Mouse (Mus musculus) neural tube, embryonic 11.5 days (tissue): ENCODE data around the gene Olfr512. TPM values are rescaled to one million over a fixed set of nuclear protein-coding genes. Genes with fewer than 3 reads are reported as not detected.

Experiments used
- ATAC-seq: fragments of 200-750 bp; cut with Nextera tagmentation; 2 replicates; pipeline ENCODE4 v1.8.0; 2017; ENCODE audit warnings: moderate number of reproducible peaks, mild to moderate bottlenecking, moderate TSS enrichment, moderate library complexity; ENCODE audit not compliant: insufficient read depth, low FRiP score, low TSS enrichment
- DNase-seq: peaks from one replicate; pipeline ENCODE4 v3.0.0-alpha.2; 2015; ENCODE audit warnings: low spot score
- H3K27ac ChIP-seq: fragments of 300-500 bp; sonication (generic); 2 replicates; pipeline ENCODE4 v1.5.1; 2014; ENCODE audit warnings: low read depth, mild to moderate bottlenecking, low read length
- H3K27me3 ChIP-seq: fragments of 300-500 bp; sonication (generic); 2 replicates; pipeline ENCODE4 v1.6.1; 2014; ENCODE audit warnings: mild to moderate bottlenecking, low read length, mixed read lengths; ENCODE audit not compliant: control insufficient read depth, insufficient read depth
- H3K36me3 ChIP-seq: fragments of 300-500 bp; sonication (generic); 2 replicates; pipeline ENCODE4 v1.6.1; 2014; ENCODE audit warnings: mild to moderate bottlenecking, low read length, moderate library complexity, mixed read lengths; ENCODE audit not compliant: control insufficient read depth, insufficient read depth
- H3K4me1 ChIP-seq: fragments of 300-500 bp; sonication (generic); 2 replicates; pipeline ENCODE4 v1.6.1; 2014; ENCODE audit warnings: low read length, mixed read lengths; ENCODE audit not compliant: control insufficient read depth, insufficient read depth
- H3K4me2 ChIP-seq: fragments of 300-500 bp; sonication (generic); 2 replicates; pipeline ENCODE4 v1.6.1; 2014; ENCODE audit warnings: low read depth, mild to moderate bottlenecking, moderate library complexity
- H3K4me3 ChIP-seq: fragments of 300-500 bp; sonication (generic); 2 replicates; pipeline ENCODE4 v1.5.1; 2014; ENCODE audit warnings: low read depth, low read length
- H3K9ac ChIP-seq: fragments of 300-500 bp; sonication (generic); 2 replicates; pipeline ENCODE4 v1.6.1; 2014; ENCODE audit warnings: mild to moderate bottlenecking, low read length
- H3K9me3 ChIP-seq: fragments of 300-500 bp; sonication (generic); 2 replicates; pipeline ENCODE4 v1.6.1; 2016; ENCODE audit warnings: low read length; ENCODE audit not compliant: control insufficient read depth
- WGBS: fragments of 180-500 bp; shearing (Covaris S2); extraction: QIAGEN DNeasy Blood & Tissue Kit; methylation state at CpG from one replicate; pipeline ENCODE4 v1.1.7; 2014; 5-methylcytosine and 5-hydroxymethylcytosine counted together
- polyA plus RNA-seq: library from polyadenylated mRNA; unstranded; fragments of >200 nt; fragmentation: Nextera tagmentation; extraction: Ambion mirVana; gene quantifications from 2 replicates; pipeline ENCODE4 v1.2.1, GENCODE M21; 2014

Gene Olfr512
- not detected in 2 replicates for polyA plus RNA-seq

GRCm38 (mm10) chr7:108713020-108713419 is at the start of gene Olfr512:
Olfr512 (plus strand) TSS chr7:108713320.
- H3K27ac ChIP-seq, result no peak within 1 kb of the TSS
- no peaks in the 10 kb centered on the region for H3K9me3 ChIP-seq
- no peak for ATAC-seq
- no peak within 1 kb of the TSS for H3K4me3 ChIP-seq
- H3K27me3 ChIP-seq, result no peaks in the 10 kb centered on the region
- DNase-seq, result no peak
- no peak within 1 kb of the TSS for H3K4me2 ChIP-seq
- no peaks in the 10 kb centered on the region for H3K4me1 ChIP-seq
- no peaks in the 10 kb centered on the region for H3K36me3 ChIP-seq
- H3K9ac ChIP-seq, result no peak within 1 kb of the TSS

GRCm38 (mm10) chr7:108666118-108666517 is 47.0 kb upstream of the Olfr512 start, which contains the start of gene Olfr510:
Olfr510 (plus strand) TSS chr7:108666418.
- H3K4me2 ChIP-seq, result no peak within 1 kb of the TSS
- ATAC-seq, result no peak
- WGBS, result 95% methylated on average over 1 of the region's 1 CpGs

GRCm38 (mm10) chr7:108671058-108671457 is 42.1 kb upstream of the Olfr512 start:
- no peak for DNase-seq
- Histone ChIP-seq H3K9ac (no peak overlapping the region), H3K9me3 (no peaks in the 10 kb centered on the region), H3K36me3 (no peaks in the 10 kb centered on the region), H3K27me3 (no peaks in the 10 kb centered on the region), H3K4me3 (no peak overlapping the region), H3K4me2 (no peak overlapping the region), H3K27ac (no peak overlapping the region), H3K4me1 (no peaks in the 10 kb centered on the region)
- no peak for ATAC-seq
- 83% methylated on average over 1 of the region's 1 CpGs for WGBS

More at GRCm38 (mm10) chr7:108666118-108666517, 47.0 kb upstream of the Olfr512 start, which contains the start of gene Olfr510:
- H3K4me3 ChIP-seq, result no peak within 1 kb of the TSS
- H3K27me3 ChIP-seq, result no peaks in the 10 kb centered on the region
- DNase-seq, result no peak
- no peak within 1 kb of the TSS for H3K27ac ChIP-seq
- no peaks in the 10 kb centered on the region for H3K4me1 ChIP-seq
- H3K36me3 ChIP-seq, result no peaks in the 10 kb centered on the region
- no peak within 1 kb of the TSS for H3K9ac ChIP-seq
- no peaks in the 10 kb centered on the region for H3K9me3 ChIP-seq

GRCm38 (mm10) chr7:108678886-108679285 is 34.2 kb upstream of the Olfr512 start:
- 80% methylated on average over 4 of the region's 4 CpGs for WGBS
- no peaks in the 10 kb centered on the region for H3K36me3 ChIP-seq
- H3K9me3 ChIP-seq, result no peaks in the 10 kb centered on the region
- no peaks in the 10 kb centered on the region for H3K4me1 ChIP-seq
- no peak overlapping the region for H3K4me2 ChIP-seq
- H3K27me3 ChIP-seq, result no peaks in the 10 kb centered on the region
- ATAC-seq (no peak), DNase-seq (no peak)
- H3K9ac ChIP-seq, result no peak overlapping the region
- H3K4me3 ChIP-seq, result no peak overlapping the region
- no peak overlapping the region for H3K27ac ChIP-seq

GRCm38 (mm10) chr7:108750673-108751072 is 37.6 kb downstream of the Olfr512 start, which contains the start of gene Olfr513:
Olfr513 (plus strand) TSS chr7:108750973.
- Histone ChIP-seq H3K36me3 (no peaks in the 10 kb centered on the region), H3K4me3 (no peak within 1 kb of the TSS), H3K27ac (no peak within 1 kb of the TSS), H3K4me2 (no peak within 1 kb of the TSS), H3K4me1 (no peaks in the 10 kb centered on the region), H3K9me3 (no peaks in the 10 kb centered on the region), H3K9ac (no peak within 1 kb of the TSS), H3K27me3 (no peaks in the 10 kb centered on the region)
- no peak for ATAC-seq
- DNase-seq, result no peak
- WGBS, result 73% methylated on average over 1 of the region's 1 CpGs

GRCm38 (mm10) chr7:108760411-108760810 is 47.3 kb downstream of the Olfr512 start:
- 27% methylated on average over 3 of the region's 3 CpGs for WGBS
- H3K4me2 ChIP-seq, result no peak overlapping the region
- H3K4me1 ChIP-seq, result no peaks in the 10 kb centered on the region
- H3K27ac ChIP-seq, result no peak overlapping the region
- H3K4me3 ChIP-seq, result no peak overlapping the region
- H3K9ac ChIP-seq, result no peak overlapping the region
- no peaks in the 10 kb centered on the region for H3K36me3 ChIP-seq
- H3K27me3 ChIP-seq, result no peaks in the 10 kb centered on the region
- ATAC-seq, result 0 out of 2 replicates have a peak, but pooled peaks have one; percentile 55
- DNase-seq, result no peak
- no peaks in the 10 kb centered on the region for H3K9me3 ChIP-seq

Other genes starting within 250 kb of the Olfr512 start
- gene Olfr498, start 248.0 kb upstream of the Olfr512 start, polyA plus RNA-seq, result not detected in 2 replicates
- gene Olfr502, start 188.3 kb upstream of the Olfr512 start, polyA plus RNA-seq, result not detected in 2 replicates
- gene Olfr503, start 168.8 kb upstream of the Olfr512 start, polyA plus RNA-seq, result not detected in 2 replicates
- gene Olfr504, start 147.5 kb upstream of the Olfr512 start, polyA plus RNA-seq, result not detected in 2 replicates
- gene Olfr506, start 102.5 kb upstream of the Olfr512 start, polyA plus RNA-seq, result not detected in 2 replicates
- not detected in 2 replicates for gene Olfr507, start 91.5 kb upstream of the Olfr512 start, polyA plus RNA-seq
- gene Olfr508, start 83.3 kb upstream of the Olfr512 start, polyA plus RNA-seq, result not detected in 2 replicates
- gene Olfr509, start 61.4 kb upstream of the Olfr512 start, polyA plus RNA-seq, result not detected in 2 replicates
- gene Olfr510, start 46.9 kb upstream of the Olfr512 start, polyA plus RNA-seq, result not detected in 2 replicates
- gene Olfr513, start 37.7 kb downstream of the Olfr512 start, polyA plus RNA-seq, result not detected in 2 replicates
- not detected in 2 replicates for gene Olfr514, start 112.7 kb downstream of the Olfr512 start, polyA plus RNA-seq
- not detected in 2 replicates for gene Olfr516, start 137.2 kb downstream of the Olfr512 start, polyA plus RNA-seq
- gene Olfr517, start 159.1 kb downstream of the Olfr512 start, polyA plus RNA-seq, result not detected in 2 replicates
- not detected in 2 replicates for gene Olfr518, start 171.7 kb downstream of the Olfr512 start, polyA plus RNA-seq
- not detected in 2 replicates for gene Olfr519, start 181.1 kb downstream of the Olfr512 start, polyA plus RNA-seq
- gene Nlrp10, start 216.9 kb downstream of the Olfr512 start, polyA plus RNA-seq, result not detected in 2 replicates
- gene Eif3f, start 221.1 kb downstream of the Olfr512 start, polyA plus RNA-seq, result 92.6 and 95.4 TPM in 2 replicates
- gene Tub, start 237.0 kb downstream of the Olfr512 start, polyA plus RNA-seq, result 16.9 and 20.0 TPM in 2 replicates